Mouse (Mus musculus) embryonic facial prominence, embryonic 11.5 days (tissue): ENCODE data around the gene Hadh. TPM values are rescaled to one million over a fixed set of nuclear protein-coding genes. Genes with fewer than 3 reads are reported as not detected.
A peak's percentile ranks its signal among the peaks of the same experiment; 100 is the strongest.

Experiments used
- ATAC-seq: fragments of 200-750 bp; cut with Nextera tagmentation; replicated peaks from 2 replicates; pipeline ENCODE4 v1.8.0; 2017; ENCODE audit warnings: low read depth; ENCODE audit not compliant: insufficient number of reproducible peaks, low FRiP score, low TSS enrichment
- DNase-seq: peaks from one replicate; pipeline ENCODE4 v3.0.0-alpha.2; 2015; ENCODE audit warnings: low spot score
- H3K27ac ChIP-seq: fragments of 300-500 bp; sonication (generic); replicated peaks from 2 replicates; pipeline ENCODE4 v1.5.1; 2014; ENCODE audit warnings: mild to moderate bottlenecking, low read depth, low read length, control low read depth
- H3K27me3 ChIP-seq: fragments of 300-500 bp; sonication (generic); 2 replicates; pipeline ENCODE4 v1.6.1; 2014; ENCODE audit warnings: mild to moderate bottlenecking, low read length, moderate library complexity, mixed read lengths; ENCODE audit not compliant: control insufficient read depth, insufficient read depth
- H3K36me3 ChIP-seq: fragments of 300-500 bp; sonication (generic); replicated peaks from 2 replicates; pipeline ENCODE4 v1.6.1; 2014; ENCODE audit warnings: low read depth, mild to moderate bottlenecking, low read length, moderate library complexity, mixed read lengths; ENCODE audit not compliant: control insufficient read depth, insufficient read depth
- H3K4me1 ChIP-seq: fragments of 300-500 bp; sonication (generic); 2 replicates; pipeline ENCODE4 v1.6.1; 2014; ENCODE audit warnings: low read length, mixed read lengths; ENCODE audit not compliant: control insufficient read depth, insufficient read depth
- H3K4me2 ChIP-seq: fragments of 300-500 bp; sonication (generic); 2 replicates; pipeline ENCODE4 v1.6.1; 2014; ENCODE audit warnings: low read depth, mild to moderate bottlenecking, control low read depth, low read length, moderate library complexity
- H3K4me3 ChIP-seq: fragments of 300-500 bp; sonication (generic); 2 replicates; pipeline ENCODE4 v1.5.1; 2014; ENCODE audit warnings: low read depth, low read length, control low read depth
- H3K9ac ChIP-seq: fragments of 300-500 bp; sonication (generic); replicated peaks from 2 replicates; pipeline ENCODE4 v1.6.1; 2014; ENCODE audit warnings: mild to moderate bottlenecking, control low read depth, low read length
- H3K9me3 ChIP-seq: fragments of 300-500 bp; sonication (generic); replicated peaks from 2 replicates; pipeline ENCODE4 v1.6.1; 2016; ENCODE audit warnings: mild to moderate bottlenecking, low read length, inconsistent platforms, mixed read lengths; ENCODE audit not compliant: control insufficient read depth
- WGBS: fragments of 180-500 bp; shearing (Covaris S2); extraction: QIAGEN DNeasy Blood & Tissue Kit; methylation state at CpG from one replicate; pipeline ENCODE4 v1.1.7; 2014; 5-methylcytosine and 5-hydroxymethylcytosine counted together
- polyA plus RNA-seq: library from polyadenylated mRNA; unstranded; fragments of >200 nt; fragmentation: Nextera tagmentation; extraction: Ambion mirVana; gene quantifications from 2 replicates; pipeline ENCODE4 v1.2.1, GENCODE M21; 2014

Hadh gene
- polyA plus RNA-seq, 1 experiment from 2014 or later = 116 TPM

- DNase-seq (no peak), ATAC-seq (no peak)
- Histone ChIP-seq H3K27ac (no peak overlapping the region), H3K36me3 (no peaks in the 10 kb centered on the region), H3K4me2 (no peak overlapping the region), H3K4me1 (no peaks in the 10 kb centered on the region; the same call in 1 of the 2 replicates), H3K4me3 (no peak overlapping the region), H3K27me3 (no peaks in the 10 kb centered on the region), H3K9ac (no peak overlapping the region), H3K9me3 (no peaks in the 10 kb centered on the region)
- 75% methylated on average over 3 of the region's 3 CpGs for WGBS
These were observed 21.1 kb upstream of the Hadh start for GRCm38 (mm10) chr3:131292959-131293358.

GRCm38 (mm10) chr3:131292349-131292748 lies 20.4 kb upstream of the Hadh start:
- WGBS = 90% methylated on average over 2 of the region's 2 CpGs
- H3K36me3 ChIP-seq = no peaks in the 10 kb centered on the region
- H3K4me3 ChIP-seq = no peak overlapping the region
- no peaks in the 10 kb centered on the region for H3K4me1 ChIP-seq
- DNase-seq (no peak), ATAC-seq (no peak)
- no peak overlapping the region for H3K9ac ChIP-seq
- no peaks in the 10 kb centered on the region for H3K27me3 ChIP-seq
- no peak overlapping the region for H3K4me2 ChIP-seq
- H3K27ac ChIP-seq = no peak overlapping the region
- H3K9me3 ChIP-seq = no peaks in the 10 kb centered on the region

- WGBS = 86% methylated on average over 4 of the region's 4 CpGs
- no peak for DNase-seq
These were observed 20.0 kb upstream of the Hadh start for GRCm38 (mm10) chr3:131291890-131292289.

GRCm38 (mm10) chr3:131274151-131274550 lies 2.2 kb upstream of the Hadh start:
- DNase-seq (no peak), ATAC-seq (no peak)
- Histone ChIP-seq H3K36me3 (no peaks in the 10 kb centered on the region), H3K9ac (no peak overlapping the region), H3K27ac (no peak overlapping the region), H3K4me1 (no peaks in the 10 kb centered on the region), H3K4me2 (no peak overlapping the region), H3K4me3 (no peak overlapping the region), H3K9me3 (no peaks in the 10 kb centered on the region), H3K27me3 (no peaks in the 10 kb centered on the region)
- 85% methylated on average over 4 of the region's 4 CpGs for WGBS

More at GRCm38 (mm10) chr3:131291890-131292289, 20.0 kb upstream of the Hadh start:
- Histone ChIP-seq H3K4me1 (no peaks in the 10 kb centered on the region), H3K9ac (no peak overlapping the region), H3K4me2 (no peak overlapping the region), H3K9me3 (no peaks in the 10 kb centered on the region), H3K4me3 (no peak overlapping the region), H3K27ac (no peak overlapping the region), H3K36me3 (no peaks in the 10 kb centered on the region), H3K27me3 (no peaks in the 10 kb centered on the region)
- no peak for ATAC-seq

GRCm38 (mm10) chr3:131272374-131273100 lies 636 bp upstream of the Hadh start:
- H3K4me3 ChIP-seq = peak overlapping the region; percentile 69
- H3K36me3 ChIP-seq = no peaks in the 10 kb centered on the region
- ATAC-seq (no peak), DNase-seq (peak; percentile 30)
- 39% methylated on average over 10 of the region's 10 CpGs for WGBS
- no peaks in the 10 kb centered on the region for H3K9me3 ChIP-seq
- no peak overlapping the region for H3K9ac ChIP-seq
- H3K4me2 ChIP-seq = peak overlapping the region; percentile 69
- H3K4me1 ChIP-seq = no peaks in the 10 kb centered on the region
- no peaks in the 10 kb centered on the region for H3K27me3 ChIP-seq
- H3K27ac ChIP-seq = no peak overlapping the region

- Histone ChIP-seq H3K27ac (no peak overlapping the region), H3K4me2 (peak overlapping the region; percentile 69), H3K4me3 (peak overlapping the region; percentile 69), H3K9ac (peak overlapping the region; percentile 70; the same call in 1 of the 2 replicates), H3K27me3 (no peaks in the 10 kb centered on the region), H3K36me3 (no peaks in the 10 kb centered on the region), H3K9me3 (no peaks in the 10 kb centered on the region), H3K4me1 (no peaks in the 10 kb centered on the region)
- ATAC-seq (no peak), DNase-seq (peak; percentile 68)
- 9% methylated on average over 8 of the region's 8 CpGs for WGBS
These were observed 744 bp downstream of the Hadh start for GRCm38 (mm10) chr3:131271157-131271556.

GRCm38 (mm10) chr3:131270381-131270780 lies 1.5 kb downstream of the Hadh start:
- no peaks in the 10 kb centered on the region for H3K36me3 ChIP-seq
- H3K4me1 ChIP-seq = no peaks in the 10 kb centered on the region
- H3K4me2 ChIP-seq = no peak overlapping the region
- H3K9ac ChIP-seq = no peak overlapping the region
- H3K9me3 ChIP-seq = no peaks in the 10 kb centered on the region
- H3K27me3 ChIP-seq = no peaks in the 10 kb centered on the region
- ATAC-seq (no peak), DNase-seq (no peak)
- WGBS = 37% methylated on average over 6 of the region's 6 CpGs
- H3K27ac ChIP-seq = no peak overlapping the region
- no peak overlapping the region for H3K4me3 ChIP-seq

- no peak overlapping the region for H3K9ac ChIP-seq
- H3K4me1 ChIP-seq = no peaks in the 10 kb centered on the region
- H3K4me2 ChIP-seq = no peak overlapping the region
- no peak for DNase-seq
- H3K9me3 ChIP-seq = no peaks in the 10 kb centered on the region
- no peaks in the 10 kb centered on the region for H3K27me3 ChIP-seq
- H3K36me3 ChIP-seq = no peaks in the 10 kb centered on the region
- WGBS = 90% methylated on average over 3 of the region's 3 CpGs
- H3K27ac ChIP-seq = no peak overlapping the region
- ATAC-seq = no peak
- H3K4me3 ChIP-seq = no peak overlapping the region
These were observed 5.4 kb downstream of the Hadh start for GRCm38 (mm10) chr3:131266366-131267050.
